Mouse (Mus musculus): ENCODE results near the gene Maml1. TPM values are rescaled to one million over a fixed set of nuclear protein-coding genes. Genes with fewer than 3 reads are reported as not detected.
A peak's percentile ranks its signal among the peaks of the same experiment; 100 is the strongest.

Maml1 gene
- polyA plus RNA-seq, 1 experiment from 2014 or later: 3.1 TPM

- peak overlapping the region; percentile 99 for H3K9ac ChIP-seq
- no peaks in the 10 kb centered on the region for H3K27me3 ChIP-seq
- H3K4me3 ChIP-seq: peak overlapping the region; percentile 90
- peaks cover 62% of the 10 kb centered on the region for H3K4me1 ChIP-seq (replicated peaks)
- no peaks in the 10 kb centered on the region; the same call in 1 of the 2 replicates for H3K36me3 ChIP-seq
- H3K27ac ChIP-seq (replicated peaks): peak overlapping the region; percentile 95
- H3K4me2 ChIP-seq: peak overlapping the region; percentile 98
- ATAC-seq (ENCODE audit: low read depth): peak; percentile 84
- H3K9me3 ChIP-seq: no peaks in the 10 kb centered on the region
- under 1% methylated on average over 68 of the region's 70 CpGs for WGBS
Measured at GRCm38 (mm10) chr11:50224671-50225530, 67.2 kb downstream of the Maml1 start.

GRCm38 (mm10) chr11:50223783-50224662, 68.1 kb downstream of the Maml1 start:
- Histone ChIP-seq H3K4me1 (replicated peaks) (peaks cover 55% of the 10 kb centered on the region), H3K4me3 (peak overlapping the region; percentile 90), H3K9me3 (no peaks in the 10 kb centered on the region), H3K27ac (replicated peaks) (peak overlapping the region; percentile 95), H3K36me3 (no peaks in the 10 kb centered on the region; the same call in 1 of the 2 replicates), H3K4me2 (peak overlapping the region; percentile 98), H3K27me3 (no peaks in the 10 kb centered on the region), H3K9ac (peak overlapping the region; percentile 99)
- 4% methylated on average over 17 of the region's 17 CpGs for WGBS
- peak; percentile 20 for ATAC-seq (ENCODE audit: low read depth)

GRCm38 (mm10) chr11:50222559-50223276, 69.4 kb downstream of the Maml1 start:
- no peak for ATAC-seq (ENCODE audit: low read depth)
- peak overlapping the region; percentile 90 for H3K4me3 ChIP-seq
- H3K27ac ChIP-seq (replicated peaks): 0 out of 2 replicates have a peak overlapping the region, but pooled peaks have one; percentile 3
- 46% methylated on average over 7 of the region's 7 CpGs for WGBS
- peak overlapping the region; percentile 98 for H3K4me2 ChIP-seq
- peaks cover 42% of the 10 kb centered on the region for H3K4me1 ChIP-seq (replicated peaks)
- peak overlapping the region; percentile 99 for H3K9ac ChIP-seq
- no peaks in the 10 kb centered on the region; the same call in 1 of the 2 replicates for H3K36me3 ChIP-seq
- no peaks in the 10 kb centered on the region for H3K9me3 ChIP-seq
- H3K27me3 ChIP-seq: no peaks in the 10 kb centered on the region

- no peak overlapping the region for H3K4me2 ChIP-seq
- no peak overlapping the region for H3K27ac ChIP-seq (replicated peaks)
- H3K9me3 ChIP-seq: no peaks in the 10 kb centered on the region
- H3K4me3 ChIP-seq: no peak overlapping the region
- ATAC-seq (ENCODE audit: low read depth): no peak
- no peaks in the 10 kb centered on the region for H3K36me3 ChIP-seq
- no peaks in the 10 kb centered on the region for H3K27me3 ChIP-seq
- no peak overlapping the region for H3K9ac ChIP-seq
- 41% methylated on average over 2 of the region's 2 CpGs for WGBS
- H3K4me1 ChIP-seq (replicated peaks): peaks cover 32% of the 10 kb centered on the region
Measured at GRCm38 (mm10) chr11:50219833-50220232, 72.3 kb downstream of the Maml1 start.

GRCm38 (mm10) chr11:50217811-50218210, 74.3 kb downstream of the Maml1 start:
- no peak for ATAC-seq (ENCODE audit: low read depth)
- Histone ChIP-seq H3K36me3 (no peaks in the 10 kb centered on the region), H3K27ac (replicated peaks) (no peak overlapping the region), H3K9me3 (no peaks in the 10 kb centered on the region), H3K27me3 (no peaks in the 10 kb centered on the region), H3K4me3 (no peak overlapping the region), H3K4me2 (no peak overlapping the region), H3K9ac (no peak overlapping the region), H3K4me1 (replicated peaks) (peaks cover 15% of the 10 kb centered on the region)
- WGBS: 70% methylated on average over 4 of the region's 4 CpGs

GRCm38 (mm10) chr11:50216724-50217366, 75.3 kb downstream of the Maml1 start:
- no peaks in the 10 kb centered on the region for H3K9me3 ChIP-seq
- 75% methylated on average over 4 of the region's 4 CpGs for WGBS
- no peak overlapping the region for H3K4me3 ChIP-seq
- no peak for ATAC-seq (ENCODE audit: low read depth)
- no peaks in the 10 kb centered on the region for H3K36me3 ChIP-seq
- no peak overlapping the region for H3K4me2 ChIP-seq
- H3K27ac ChIP-seq (replicated peaks): no peak overlapping the region
- no peaks in the 10 kb centered on the region for H3K27me3 ChIP-seq
- H3K4me1 ChIP-seq (replicated peaks): peaks cover 11% of the 10 kb centered on the region; the same call in 1 of the 2 replicates
- H3K9ac ChIP-seq: 0 out of 2 replicates have a peak overlapping the region, but pooled peaks have one; percentile 32

- no peak overlapping the region for H3K4me3 ChIP-seq
- no peak overlapping the region for H3K9ac ChIP-seq
- no peaks in the 10 kb centered on the region for H3K36me3 ChIP-seq
- ATAC-seq (ENCODE audit: low read depth): no peak
- WGBS: 16% methylated on average over 9 of the region's 9 CpGs
- H3K27me3 ChIP-seq: no peaks in the 10 kb centered on the region
- H3K4me2 ChIP-seq: peak overlapping the region; percentile 21; the same call in 1 of the 2 replicates
- H3K27ac ChIP-seq (replicated peaks): peak overlapping the region; percentile 46
- no peaks in the 10 kb centered on the region for H3K9me3 ChIP-seq
- H3K4me1 ChIP-seq (replicated peaks): peaks cover 21% of the 10 kb centered on the region
Measured at GRCm38 (mm10) chr11:50215633-50216032, 76.5 kb downstream of the Maml1 start.

GRCm38 (mm10) chr11:50214631-50215030, 77.5 kb downstream of the Maml1 start:
- H3K4me2 ChIP-seq: no peak overlapping the region
- H3K36me3 ChIP-seq: no peaks in the 10 kb centered on the region
- WGBS: 94% methylated on average over 6 of the region's 6 CpGs
- H3K27ac ChIP-seq (replicated peaks): no peak overlapping the region
- no peak overlapping the region for H3K9ac ChIP-seq
- no peak for ATAC-seq (ENCODE audit: low read depth)
- no peak overlapping the region for H3K4me3 ChIP-seq
- H3K4me1 ChIP-seq (replicated peaks): peaks cover 21% of the 10 kb centered on the region
- H3K9me3 ChIP-seq: no peaks in the 10 kb centered on the region
- H3K27me3 ChIP-seq: no peaks in the 10 kb centered on the region

- no peak for ATAC-seq (ENCODE audit: low read depth)
- peaks cover 33% of the 10 kb centered on the region for H3K4me1 ChIP-seq (replicated peaks)
- WGBS: 72% methylated on average over 11 of the region's 11 CpGs
Measured at GRCm38 (mm10) chr11:50212848-50213758, 79.0 kb downstream of the Maml1 start.

GRCm38 (mm10) chr11:50212060-50212739, 79.9 kb downstream of the Maml1 start:
- Histone ChIP-seq H3K4me3 (no peak overlapping the region), H3K27me3 (no peaks in the 10 kb centered on the region), H3K4me1 (replicated peaks) (peaks cover 38% of the 10 kb centered on the region), H3K9me3 (no peaks in the 10 kb centered on the region), H3K36me3 (peaks cover 10% of the 10 kb centered on the region), H3K4me2 (no peak overlapping the region), H3K27ac (replicated peaks) (no peak overlapping the region), H3K9ac (no peak overlapping the region)
- 76% methylated on average over 3 of the region's 3 CpGs for WGBS
- no peak for ATAC-seq (ENCODE audit: low read depth)

More at GRCm38 (mm10) chr11:50212848-50213758, 79.0 kb downstream of the Maml1 start:
- no peak overlapping the region for H3K4me3 ChIP-seq
- H3K36me3 ChIP-seq: 0 out of 2 replicates have a peak, but pooled peaks cover 1% of the 10 kb centered on the region
- no peaks in the 10 kb centered on the region for H3K9me3 ChIP-seq
- no peak overlapping the region; the same call in 1 of the 2 replicates for H3K27ac ChIP-seq (replicated peaks)
- H3K9ac ChIP-seq: no peak overlapping the region
- H3K27me3 ChIP-seq: no peaks in the 10 kb centered on the region
- no peak overlapping the region for H3K4me2 ChIP-seq
